Mouse (Mus musculus) frontal cortex, postnatal 36 days (tissue): ENCODE results near the gene Tgfbr1.

ENCODE experiments used
- DNase-seq, 2 experiments: peaks; one replicate each; pipeline ENCODE4 v3.0.0; 2022; ENCODE audit warnings: low spot score in 2 of 2

Tgfbr1 gene

DNA sequence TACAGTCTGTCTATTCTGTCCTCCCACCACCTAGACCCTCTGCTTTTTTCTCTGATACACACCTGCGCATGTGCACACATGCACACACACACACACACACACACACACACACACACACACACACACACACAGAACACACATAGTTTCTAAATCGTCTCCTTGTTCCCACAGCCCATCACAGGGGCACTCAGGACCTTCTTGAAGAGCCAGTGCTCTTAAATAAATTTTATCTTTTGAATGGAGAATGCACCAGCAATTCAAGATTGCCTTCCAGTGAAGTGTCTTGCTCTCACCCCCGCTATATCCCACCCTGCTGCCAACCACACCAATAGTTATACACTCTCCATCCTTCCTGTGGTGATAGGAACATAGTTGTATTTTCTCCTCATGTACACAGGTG lies 69.9 kb downstream of the Tgfbr1 start:
- no peak for DNase-seq

DNA sequence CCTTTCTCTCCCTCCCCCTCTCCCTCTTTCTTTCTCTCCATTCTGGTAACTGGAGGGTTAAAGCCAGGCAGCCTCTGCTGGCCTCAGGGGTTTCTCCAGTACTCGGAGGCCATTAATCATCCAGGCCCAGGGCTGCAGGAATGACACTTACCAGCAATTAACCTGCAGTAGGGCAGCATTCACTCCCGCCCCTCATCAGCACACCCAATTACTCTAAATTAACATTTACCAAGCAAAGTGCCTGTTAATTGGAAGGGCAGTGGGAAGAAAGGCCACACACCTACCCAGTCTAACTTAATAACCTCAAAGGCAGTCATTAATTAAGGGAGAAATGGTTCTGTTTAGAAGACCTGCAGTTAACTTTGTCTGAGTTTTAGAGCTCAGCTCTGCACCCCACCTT lies 71.4 kb downstream of the Tgfbr1 start:
- no peak for DNase-seq

DNA sequence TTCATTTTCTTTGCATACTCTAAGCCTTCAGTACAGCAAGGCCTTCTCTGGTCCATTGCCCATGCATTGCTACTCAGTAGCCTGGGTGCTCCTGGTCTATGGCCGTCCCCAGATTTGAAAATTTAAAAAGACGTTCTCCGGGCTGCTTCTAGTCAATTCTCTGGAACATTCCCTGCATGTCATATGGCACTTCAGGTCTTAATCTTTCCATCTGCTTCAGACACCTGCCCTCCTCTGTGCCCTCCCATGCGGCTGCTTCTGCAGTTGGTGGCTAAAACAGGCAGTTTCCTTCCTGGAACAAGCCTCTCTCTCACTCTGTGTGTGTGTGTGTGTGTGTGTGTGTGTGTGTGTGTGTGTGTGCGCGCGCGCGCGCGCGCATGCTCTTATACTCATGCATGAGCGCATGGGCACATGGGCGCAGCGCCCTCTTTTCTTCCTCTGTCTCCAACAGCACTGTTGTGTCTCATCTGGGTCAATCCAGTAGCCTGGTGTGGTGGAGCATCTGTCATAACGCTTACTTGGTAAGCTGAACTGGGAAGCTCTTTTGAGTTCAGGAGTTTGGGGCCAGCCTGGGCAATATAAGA lies 72.3 kb downstream of the Tgfbr1 start:
- no peak for DNase-seq

DNA sequence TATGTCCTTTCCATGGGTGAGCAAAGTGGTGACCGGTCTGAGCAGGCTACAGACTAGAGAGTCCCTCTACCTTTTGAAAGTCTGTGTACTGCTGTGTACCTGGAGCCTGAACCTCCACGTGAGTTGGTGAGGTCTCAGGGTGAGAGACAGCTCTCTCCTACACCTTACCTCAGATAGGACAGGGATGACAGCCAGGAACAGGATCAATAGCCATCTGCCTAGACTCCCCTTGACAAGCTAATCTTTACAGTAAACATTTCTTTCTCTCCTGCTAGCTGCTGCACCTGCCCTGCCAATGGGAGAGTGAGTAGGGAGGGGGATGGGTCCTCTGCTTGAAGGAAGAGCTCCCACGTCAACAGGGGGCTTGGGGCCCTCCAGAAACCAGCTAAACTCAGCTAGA lies 74.6 kb downstream of the Tgfbr1 start:
- DNase-seq: no peak

DNA sequence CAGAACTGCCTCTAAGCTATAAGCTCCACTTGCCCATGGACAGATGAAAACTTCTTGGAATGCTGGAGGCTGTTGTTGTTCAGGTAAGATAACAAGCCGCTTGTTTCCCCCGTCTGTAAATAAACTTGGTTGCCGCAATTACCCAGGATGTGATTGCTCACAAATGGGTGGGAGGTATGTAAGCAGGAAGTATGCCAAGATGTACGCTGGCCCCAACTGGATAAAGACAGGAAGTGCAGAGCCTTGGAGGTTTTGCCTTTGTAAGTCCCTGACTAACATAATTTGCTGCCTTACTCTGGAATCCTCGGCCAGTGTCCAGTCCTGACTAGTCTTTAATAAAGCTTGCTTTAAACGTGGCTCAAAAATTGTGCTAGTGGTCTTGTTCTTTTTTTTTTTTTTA lies 77.5 kb downstream of the Tgfbr1 start:
- no peak for DNase-seq

DNA sequence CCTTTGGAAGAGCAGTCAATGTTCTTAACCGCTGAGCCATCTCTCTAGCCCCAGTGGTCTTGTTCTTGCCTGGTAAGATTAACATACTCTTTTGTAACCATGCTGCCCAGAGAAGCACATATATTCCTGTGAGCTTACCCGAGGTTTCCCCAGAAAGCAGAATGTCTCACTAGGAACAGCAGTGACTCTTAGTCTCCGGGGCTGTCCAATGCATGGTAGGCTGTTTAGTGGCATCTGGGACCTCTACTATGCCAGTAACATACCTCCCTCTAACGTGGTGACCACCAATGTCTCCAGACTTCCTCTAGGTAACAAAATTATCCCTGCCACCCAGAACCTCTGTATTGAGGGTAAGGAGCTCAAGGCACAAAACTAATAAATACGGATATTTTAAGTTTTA lies 78.1 kb downstream of the Tgfbr1 start:
- DNase-seq: no peak

DNA sequence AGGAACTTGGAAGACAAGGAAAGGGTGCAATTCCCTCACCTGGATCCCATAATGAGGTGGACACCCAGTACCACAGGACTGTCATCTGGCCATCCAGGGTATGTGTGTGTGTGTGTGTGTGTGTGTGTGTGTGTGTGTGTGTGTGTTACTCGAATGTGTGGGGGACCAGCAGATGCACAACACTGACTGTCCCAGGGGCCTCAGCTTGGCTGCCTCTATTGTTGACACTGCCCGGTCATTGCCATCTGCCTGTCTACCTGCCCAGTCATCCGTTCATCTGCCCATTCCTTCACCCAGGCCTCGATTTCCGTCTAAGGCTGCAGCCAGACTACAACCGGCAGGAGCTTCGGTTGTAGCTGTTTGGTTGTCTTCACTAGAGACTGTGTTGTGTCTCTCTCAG lies 79.7 kb downstream of the Tgfbr1 start:
- no peak for DNase-seq

DNA sequence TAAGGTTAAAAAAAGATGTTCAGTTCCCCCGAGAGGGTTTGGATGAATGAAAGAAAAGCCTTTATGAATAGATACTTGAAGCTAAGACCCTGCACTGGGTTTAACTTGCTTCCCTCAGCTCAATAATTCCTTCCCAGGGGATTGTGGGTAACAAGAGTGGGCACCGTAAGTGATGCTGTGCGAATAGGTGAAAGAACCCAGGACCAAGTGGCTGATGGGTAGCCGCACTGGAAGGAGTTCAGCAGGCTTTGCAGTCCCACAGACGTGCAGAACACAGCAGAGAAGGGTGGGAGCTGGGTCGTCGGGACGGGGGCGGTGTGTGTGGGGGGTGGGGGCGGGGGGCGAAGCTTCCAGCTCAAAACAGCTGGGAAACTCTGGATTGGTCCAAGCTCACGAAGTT lies 82.1 kb downstream of the Tgfbr1 start:
- no peak for DNase-seq

DNA sequence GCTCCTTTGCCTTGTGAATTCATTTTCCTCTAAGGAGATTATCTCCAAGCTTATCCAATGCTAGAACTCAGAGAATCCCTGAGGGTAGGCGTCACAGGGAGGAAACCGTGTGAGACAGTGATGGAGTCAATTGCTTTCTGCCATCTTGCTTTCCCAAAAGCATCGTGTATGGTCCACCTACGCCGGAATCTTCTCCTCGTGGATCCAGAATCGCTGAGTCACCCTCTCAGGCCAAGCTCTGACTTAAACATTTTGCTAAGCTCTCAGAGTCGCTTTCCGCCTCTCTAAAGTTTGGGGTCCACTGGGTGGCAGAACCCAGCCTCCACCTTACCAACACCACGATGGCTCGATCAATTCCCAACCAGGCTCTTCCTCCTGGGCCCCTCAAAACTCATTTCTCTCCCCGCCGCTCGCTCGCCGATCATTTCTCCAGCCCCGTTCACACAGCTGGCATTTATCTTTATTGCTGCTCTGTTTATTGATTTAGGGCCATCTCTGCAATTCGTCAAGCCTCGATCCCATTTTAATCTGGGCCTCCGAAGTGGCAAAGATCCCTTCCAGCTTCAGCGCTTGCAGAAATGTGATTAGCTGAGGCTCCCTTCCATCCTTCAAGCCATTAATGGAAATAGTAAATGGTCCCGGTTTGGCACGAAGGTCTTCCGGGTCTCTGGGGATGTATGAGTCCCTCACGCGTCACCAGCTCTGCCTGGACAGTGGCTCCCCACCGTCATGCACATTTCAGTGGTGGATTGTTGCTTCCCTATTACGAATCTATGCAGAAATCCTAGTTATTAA lies 82.7 kb downstream of the Tgfbr1 start:
- DNase-seq: no peak

DNA sequence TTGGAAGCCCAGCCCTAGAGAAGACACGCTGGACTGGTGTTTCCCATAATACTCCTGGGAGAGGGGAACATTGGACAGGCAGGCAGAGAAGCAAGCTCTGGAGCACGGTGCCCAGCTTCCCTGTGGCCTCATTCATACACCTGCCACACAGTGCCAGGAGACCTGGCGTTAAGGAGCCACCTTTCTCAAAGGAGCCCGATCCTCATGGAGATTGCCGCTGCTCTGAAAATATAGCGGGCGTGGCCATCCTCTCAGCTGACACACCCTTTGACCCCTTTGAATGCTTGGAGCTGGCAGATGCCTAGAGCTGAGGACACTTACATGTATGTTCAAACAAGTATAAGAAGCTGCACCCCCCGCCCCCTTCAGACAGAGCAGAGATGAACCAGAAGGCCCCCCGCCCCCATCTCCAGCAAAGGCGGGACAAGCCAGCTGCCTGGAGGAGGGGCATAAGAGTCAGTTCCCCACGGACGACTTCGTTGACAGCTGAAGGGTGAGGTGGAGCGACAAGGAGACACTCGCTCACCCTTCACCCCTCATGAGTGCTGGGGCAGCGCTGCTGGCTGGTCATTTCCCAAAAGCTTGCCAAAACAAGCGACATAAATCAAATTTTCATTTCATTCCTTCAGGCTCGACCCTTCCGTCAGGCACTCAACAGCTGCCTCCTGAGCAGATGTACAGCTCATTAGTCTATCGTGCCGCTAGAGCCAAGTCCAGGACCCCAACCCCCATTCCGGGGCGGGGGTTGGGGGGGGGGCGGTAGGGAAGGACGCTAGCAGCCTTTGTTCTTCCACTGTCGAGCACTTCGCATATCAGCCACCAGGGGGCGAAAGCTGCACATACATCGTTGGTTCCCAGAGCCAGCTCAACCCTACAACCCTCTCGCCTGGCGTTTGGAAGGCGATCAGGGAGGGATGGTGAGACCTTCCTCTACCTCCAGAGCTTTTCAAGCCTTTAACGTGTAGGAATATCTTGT lies 84.6 kb downstream of the Tgfbr1 start:
- peak; percentile 88 to 92 for DNase-seq

DNA sequence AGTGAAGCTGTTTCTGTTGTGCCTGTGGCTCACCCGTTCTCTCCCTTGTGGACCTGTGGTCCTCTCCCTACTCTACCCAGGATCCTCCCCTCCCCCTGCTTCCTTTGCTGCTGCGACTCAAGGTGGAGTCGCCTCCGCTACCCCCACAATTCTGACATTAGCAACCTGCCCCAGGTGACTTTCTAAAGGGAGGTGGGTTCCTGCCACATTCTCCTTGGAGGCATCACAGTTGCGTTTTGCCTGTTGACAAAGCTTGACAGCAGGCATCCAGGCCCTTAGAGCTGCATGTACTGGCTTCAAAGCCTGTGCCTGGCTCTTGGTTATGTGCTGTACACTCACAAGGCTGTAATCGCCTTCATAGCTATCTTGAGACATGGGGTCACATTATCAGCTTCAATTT lies 85.9 kb downstream of the Tgfbr1 start:
- no peak for DNase-seq

DNA sequence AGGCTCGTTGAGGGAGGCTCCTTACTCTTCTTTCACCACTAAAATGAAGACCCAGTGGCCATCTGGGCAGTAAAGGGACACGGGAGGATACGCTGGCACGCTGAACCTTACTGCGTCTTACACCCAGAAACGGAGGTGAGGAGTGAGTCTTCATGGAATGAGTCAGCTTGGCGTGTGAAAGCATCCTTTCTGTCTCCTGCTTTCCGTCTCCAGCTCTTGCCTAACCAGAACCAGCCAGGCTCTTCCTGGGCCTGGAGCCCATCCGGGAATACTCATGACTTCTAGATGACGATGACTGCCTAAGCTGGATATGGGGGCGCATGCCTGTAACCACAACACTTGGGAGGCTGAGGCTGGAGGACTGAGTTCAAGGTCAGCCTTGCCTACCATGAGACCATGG lies 87.9 kb downstream of the Tgfbr1 start:
- DNase-seq: peak; percentile 32 to 33

DNA sequence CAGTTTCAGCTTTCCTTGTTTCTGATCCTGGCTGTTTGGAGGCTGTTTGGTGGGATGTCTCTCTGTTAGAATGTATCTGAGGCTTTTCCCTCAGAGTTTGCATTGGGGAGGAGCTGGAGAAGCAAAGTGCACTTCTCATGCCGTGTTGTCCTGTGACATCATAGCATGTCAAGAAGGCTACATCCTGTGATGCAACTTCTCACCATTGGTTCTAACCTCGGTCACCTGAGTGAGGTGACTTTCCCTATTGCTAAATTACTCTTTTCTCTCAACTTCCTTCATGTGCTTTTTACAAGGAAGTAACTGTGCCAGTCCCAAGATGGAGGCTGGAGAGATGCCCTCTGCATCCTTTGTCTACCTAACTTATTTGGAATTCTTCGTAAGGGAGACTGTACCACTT lies 95.5 kb downstream of the Tgfbr1 start:
- DNase-seq: no peak

DNA sequence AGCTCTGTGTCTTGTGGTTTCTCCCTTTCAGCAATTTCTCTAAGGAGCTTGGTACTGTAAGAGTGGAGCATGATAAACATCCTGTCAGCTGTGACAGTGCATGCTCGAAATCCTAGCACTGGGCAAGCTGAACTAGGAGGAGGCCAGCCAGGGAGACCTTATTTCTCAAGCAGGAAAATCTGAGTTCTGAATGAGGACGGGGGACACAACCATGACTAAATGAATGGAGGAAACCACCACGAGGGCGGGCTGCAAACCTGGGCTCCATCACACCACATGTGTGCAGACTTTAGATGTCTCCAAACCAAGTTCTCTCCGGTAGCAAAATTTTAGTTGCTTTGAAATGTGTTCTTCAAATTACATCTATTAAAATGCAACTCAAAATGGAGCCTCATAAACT lies 96.1 kb downstream of the Tgfbr1 start:
- no peak for DNase-seq

DNA sequence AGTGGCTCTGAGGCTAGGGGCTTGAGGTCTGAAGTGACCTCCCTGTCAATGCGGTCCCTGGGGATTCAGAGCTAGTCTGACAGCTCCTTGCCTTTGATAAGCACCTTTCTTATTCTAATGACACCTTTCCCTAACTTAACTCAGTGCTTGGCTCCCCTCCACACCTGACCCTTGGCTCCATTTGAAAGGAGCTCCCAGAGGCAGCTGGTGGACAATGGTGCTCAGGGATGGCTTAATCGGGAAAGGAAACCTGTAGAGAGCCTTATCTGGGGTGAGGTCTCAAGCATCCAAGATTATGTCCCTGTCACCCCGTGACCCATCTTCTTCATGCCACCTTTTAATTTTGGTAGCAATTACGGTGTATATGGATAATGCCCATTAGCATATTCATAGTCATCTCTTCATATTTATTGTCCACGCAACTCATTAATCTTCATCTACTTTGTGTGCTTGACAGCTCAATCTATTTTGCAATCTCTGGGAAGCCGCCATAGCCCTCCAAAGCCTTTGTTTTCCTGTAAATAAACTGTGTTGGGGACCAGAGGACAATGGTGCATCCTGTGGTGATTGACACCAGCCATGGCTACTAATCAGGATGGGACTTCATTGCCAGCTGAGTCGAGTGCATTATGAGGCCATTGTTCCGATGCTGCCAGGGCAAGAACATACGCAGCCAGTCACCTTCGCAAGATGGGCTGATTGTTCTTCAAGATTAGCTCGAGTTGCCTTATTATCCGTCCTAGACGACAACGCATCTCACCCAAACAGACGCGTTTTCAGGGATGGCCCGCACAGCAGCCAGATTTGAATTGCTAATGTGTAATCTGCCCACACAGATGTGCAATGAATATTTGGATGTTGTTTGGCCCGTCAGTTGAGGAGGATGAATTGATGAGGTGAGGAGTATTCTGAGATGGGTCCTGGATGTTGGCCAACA lies 96.8 kb downstream of the Tgfbr1 start:
- no peak for DNase-seq
